Mouse (Mus musculus) MEL (cell line): ENCODE measurements at regions not wholly inside any gene's neighbourhood (a gene's known extent, or its start where the extent isn't known, plus 50 kb on each side); places are given as distances from the start of the nearest gene placed in this dataset.

ENCODE experiments used
- DNase-seq: peaks from one replicate; pipeline ENCODE4 v3.0.0; 2011; ENCODE audit warnings: low read depth, low spot score
- H3K27ac ChIP-seq: 2 replicates; pipeline ENCODE4 v1.5.1; 2012; ENCODE audit warnings: low read depth, mild to moderate bottlenecking, control low read depth, low read length, moderate library complexity; ENCODE audit not compliant: control insufficient read depth
- H3K27me3 ChIP-seq, 2 experiments: fragments of 150-350 bp in 1 of 2; sonication (generic) in 1 of 2; 2 replicates each; pipeline ENCODE4 v1.6.1; 2012; ENCODE audit warnings: low read length in 2 of 2, mild to moderate bottlenecking in 2 of 2, improper control_type of control experiment in 1 of 2, moderate library complexity in 1 of 2; ENCODE audit not compliant: insufficient read depth in 2 of 2, control insufficient read depth in 1 of 2
- H3K36me3 ChIP-seq, 2 experiments: 2 replicates each; pipeline ENCODE4 v1.6.1; 2012 to 2014; ENCODE audit warnings: low read length in 2 of 2, improper control_type of control experiment in 1 of 2, inconsistent platforms in 1 of 2, mild to moderate bottlenecking in 1 of 2; ENCODE audit not compliant: insufficient read depth in 2 of 2, control insufficient read depth in 1 of 2
- H3K4me1 ChIP-seq, 2 experiments: fragments of 150-350 bp in 1 of 2; sonication (generic) in 1 of 2; 2 replicates each; pipeline ENCODE4 v1.6.1; 2012; ENCODE audit warnings: low read length in 2 of 2, improper control_type of control experiment in 1 of 2, mild to moderate bottlenecking in 1 of 2; ENCODE audit not compliant: insufficient read depth in 2 of 2, control insufficient read depth in 1 of 2
- H3K4me3 ChIP-seq, 2 experiments: fragments of 150-350 bp in 1 of 2; sonication (generic) in 1 of 2; 2 replicates each; pipeline ENCODE4 v1.5.1; 2012; ENCODE audit warnings: low read depth in 2 of 2, low read length in 2 of 2, mild to moderate bottlenecking in 2 of 2, moderate library complexity in 2 of 2, control low read depth in 1 of 2, improper control_type of control experiment in 1 of 2; ENCODE audit not compliant: control insufficient read depth in 1 of 2, insufficient read depth in 1 of 2
- H3K79me2 ChIP-seq: 2 replicates; pipeline ENCODE4 v1.6.1; 2012; ENCODE audit warnings: mild to moderate bottlenecking, low read length, moderate library complexity; ENCODE audit not compliant: control insufficient read depth, poor library complexity, insufficient read depth
- H3K9ac ChIP-seq: 2 replicates; pipeline ENCODE4 v1.6.1; 2012; ENCODE audit warnings: low read depth, mild to moderate bottlenecking, control low read depth, low read length, moderate library complexity; ENCODE audit not compliant: control insufficient read depth, poor library complexity, severe bottlenecking
- H3K9me3 ChIP-seq: fragments of 150-350 bp; sonication (generic); replicated peaks from 2 replicates; pipeline ENCODE4 v1.6.1; 2012; ENCODE audit warnings: mild to moderate bottlenecking, low read length, improper control_type of control experiment, moderate library complexity; ENCODE audit not compliant: insufficient read depth
- E2F4 ChIP-seq: IDR thresholded peaks from 2 replicates; pipeline ENCODE4 v1.6.1; 2011; ENCODE audit warnings: low read depth, low read length, improper control_type of control experiment, borderline replicate concordance
- EP300 ChIP-seq, 2 experiments: IDR thresholded peaks; 2 replicates each; pipeline ENCODE4 v1.6.1; 2011; ENCODE audit warnings: improper control_type of control experiment in 2 of 2, low read length in 2 of 2, low read depth in 1 of 2, mild to moderate bottlenecking in 1 of 2
- GABPA ChIP-seq: IDR thresholded peaks from 2 replicates; pipeline ENCODE4 v1.6.1; 2012; ENCODE audit warnings: low read depth, mild to moderate bottlenecking, inconsistent platforms, low read length, improper control_type of control experiment, moderate library complexity
- JUND ChIP-seq: IDR thresholded peaks from 2 replicates; pipeline ENCODE4 v1.6.1; 2011; ENCODE audit warnings: low read depth, mild to moderate bottlenecking, improper control_type of control experiment, low read length
- MAX ChIP-seq: IDR thresholded peaks from 2 replicates; pipeline ENCODE4 v1.6.1; 2011; ENCODE audit warnings: low read length, improper control_type of control experiment
- MAZ ChIP-seq: IDR thresholded peaks from 2 replicates; pipeline ENCODE4 v1.6.1; 2012; ENCODE audit warnings: low read depth, mild to moderate bottlenecking, inconsistent platforms, low read length, improper control_type of control experiment
- MXI1 ChIP-seq: IDR thresholded peaks from 2 replicates; pipeline ENCODE4 v1.6.1; 2011; ENCODE audit warnings: mild to moderate bottlenecking, low read depth, low read length, improper control_type of control experiment
- MYC ChIP-seq: IDR thresholded peaks from 2 replicates; pipeline ENCODE4 v1.6.1; 2011; ENCODE audit warnings: low read depth, mild to moderate bottlenecking, low read length, improper control_type of control experiment, moderate library complexity
- NRF1 ChIP-seq: IDR thresholded peaks from 2 replicates; pipeline ENCODE4 v1.6.1; 2014; ENCODE audit warnings: low read depth, mild to moderate bottlenecking, inconsistent platforms, low read length, improper control_type of control experiment, moderate library complexity; ENCODE audit not compliant: poor library complexity, insufficient read depth, severe bottlenecking
- POLR2AphosphoS5 ChIP-seq: IDR thresholded peaks from 2 replicates; pipeline ENCODE4 v1.6.1; 2012; ENCODE audit warnings: low read depth, borderline replicate concordance, mild to moderate bottlenecking, inconsistent platforms, low read length, moderate library complexity, mixed read lengths
- SMC3 ChIP-seq: IDR thresholded peaks from 2 replicates; pipeline ENCODE4 v1.6.1; 2011; ENCODE audit warnings: low read depth, low read length, improper control_type of control experiment
- UBTF ChIP-seq: IDR thresholded peaks from 2 replicates; pipeline ENCODE4 v1.6.1; 2012; ENCODE audit warnings: low read depth, mild to moderate bottlenecking, inconsistent platforms, low read length, improper control_type of control experiment, moderate library complexity, borderline replicate concordance; ENCODE audit not compliant: insufficient read depth
- USF2 ChIP-seq, 2 experiments: IDR thresholded peaks; 2 replicates each; pipeline ENCODE4 v1.6.1; 2011 to 2012; ENCODE audit warnings: improper control_type of control experiment in 2 of 2, low read length in 2 of 2, borderline replicate concordance in 1 of 2, inconsistent platforms in 1 of 2, low read depth in 1 of 2, mild to moderate bottlenecking in 1 of 2; ENCODE audit not compliant: insufficient read depth in 1 of 2
- ZKSCAN1 ChIP-seq: IDR thresholded peaks from 2 replicates; pipeline ENCODE4 v1.6.1; 2012; ENCODE audit warnings: low read depth, mild to moderate bottlenecking, inconsistent platforms, low read length, improper control_type of control experiment, moderate library complexity

DNA sequence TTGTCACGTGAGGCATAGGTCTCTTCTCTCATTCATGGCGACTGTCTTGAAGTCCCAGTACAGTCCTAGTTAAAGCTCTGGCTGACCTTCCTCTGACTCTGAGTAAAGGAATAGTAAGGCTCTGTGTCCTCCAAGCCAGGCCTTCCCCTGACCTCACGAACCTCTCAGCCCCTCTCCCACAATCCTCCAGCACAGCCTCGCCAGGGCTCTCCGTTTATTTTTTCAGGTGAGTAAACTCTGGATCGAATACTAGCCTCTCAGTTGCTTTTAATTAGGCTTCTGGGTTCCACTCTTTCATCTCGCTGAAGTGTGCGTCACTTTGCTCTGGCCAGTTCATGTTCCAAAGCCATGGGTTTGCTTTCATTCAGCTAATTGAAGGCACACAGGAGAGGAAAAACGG, 133.8 kb downstream of the Mylk4 start:
- TF ChIP-seq SMC3 (no peak), MXI1 (no peak), JUND (no peak), POLR2AphosphoS5 (no peak)
- no peak overlapping the region for H3K27ac ChIP-seq
- no peaks in the 10 kb centered on the region for H3K9me3 ChIP-seq
- no peak overlapping the region for H3K9ac ChIP-seq
- no peaks in the 10 kb centered on the region for H3K36me3 ChIP-seq
- no peaks in the 10 kb centered on the region for H3K27me3 ChIP-seq
- H3K79me2 ChIP-seq = no peaks in the 10 kb centered on the region
- DNase-seq = no peak
- no peaks in the 10 kb centered on the region for H3K4me1 ChIP-seq
- H3K4me3 ChIP-seq = no peak overlapping the region

DNA sequence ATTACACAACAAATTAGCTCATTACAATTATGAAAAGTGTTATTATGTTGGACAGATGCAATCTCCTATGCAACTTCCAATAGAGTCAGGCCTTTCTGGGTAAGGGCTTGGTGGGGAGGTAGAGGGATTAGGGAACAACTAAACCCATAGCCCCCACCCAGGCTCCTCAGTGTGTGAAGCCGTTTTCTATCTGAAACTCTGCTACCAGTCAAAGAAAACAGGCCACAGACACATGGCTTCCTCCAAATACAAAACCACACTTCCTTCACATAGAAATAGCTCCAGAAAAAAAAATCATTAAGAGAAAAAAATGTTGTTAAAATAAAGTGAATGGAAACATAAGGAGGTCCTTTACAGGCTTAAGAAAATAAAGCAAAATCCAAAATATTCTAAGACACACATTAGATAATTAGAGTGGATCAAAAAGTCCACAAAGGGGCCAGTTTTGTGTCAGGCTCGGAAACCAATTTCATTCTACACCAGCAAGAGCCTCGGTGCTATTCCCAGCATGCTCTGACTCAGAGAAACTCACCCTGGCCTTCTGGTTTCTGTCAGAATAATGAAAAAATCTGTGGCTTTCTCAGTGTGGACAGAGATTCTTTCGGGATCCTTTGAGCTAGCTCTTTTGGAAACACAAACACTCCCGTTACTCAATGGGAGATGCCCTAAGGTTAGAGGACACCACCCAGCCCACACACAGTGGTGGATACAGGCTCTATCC, 140.6 kb downstream of the Mylk4 start:
- Histone ChIP-seq H3K9me3 (no peaks in the 10 kb centered on the region), H3K27me3 (no peaks in the 10 kb centered on the region), H3K4me1 (no peaks in the 10 kb centered on the region), H3K4me3 (no peak overlapping the region), H3K27ac (no peak overlapping the region), H3K9ac (no peak overlapping the region), H3K36me3 (no peaks in the 10 kb centered on the region), H3K79me2 (no peaks in the 10 kb centered on the region)
- no peak for TF ChIP-seq E2F4
- no peak for TF ChIP-seq MYC
- no peak for TF ChIP-seq USF2 (IDR thresholded peaks at IDR 0.05; ENCODE audit: borderline replicate concordance in 1 of 2, insufficient read depth in 1 of 2, low read depth in 1 of 2, low read length in 2 of 2)
- no peak for TF ChIP-seq NRF1
- DNase-seq = no peak

DNA sequence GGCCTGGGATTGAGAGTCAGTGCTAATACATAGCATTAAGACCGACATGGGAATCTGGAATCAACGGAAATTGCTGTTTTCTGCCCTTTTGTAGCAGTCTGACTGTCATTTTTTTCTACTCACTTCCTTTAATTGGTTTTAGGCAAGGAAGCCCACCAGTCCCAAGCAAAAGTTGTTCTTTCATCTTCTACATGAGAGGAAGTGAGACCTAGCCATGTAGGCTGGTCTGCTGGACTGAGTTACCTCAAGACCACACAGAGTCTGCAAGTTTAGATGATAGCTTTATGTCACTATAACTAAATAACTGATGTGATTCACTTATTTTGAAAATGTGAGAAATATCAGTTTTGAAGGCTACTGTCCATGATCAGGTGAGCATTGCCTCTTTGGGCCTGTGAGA, 142.8 kb downstream of the Mylk4 start:
- H3K79me2 ChIP-seq = no peaks in the 10 kb centered on the region
- H3K36me3 ChIP-seq = no peaks in the 10 kb centered on the region
- TF ChIP-seq GABPA (no peak), MAZ (no peak), E2F4 (no peak), MAX (no peak), NRF1 (no peak), EP300 (IDR thresholded peaks at IDR 0.05; ENCODE audit: low read depth in 1 of 2, low read length in 2 of 2) (no peak), ZKSCAN1 (no peak), UBTF (no peak), USF2 (IDR thresholded peaks at IDR 0.05; ENCODE audit: borderline replicate concordance in 1 of 2, insufficient read depth in 1 of 2, low read depth in 1 of 2, low read length in 2 of 2) (no peak)
- H3K4me3 ChIP-seq = no peak overlapping the region
- DNase-seq = no peak
- H3K27ac ChIP-seq = no peak overlapping the region
- no peaks in the 10 kb centered on the region for H3K4me1 ChIP-seq
- no peaks in the 10 kb centered on the region for H3K27me3 ChIP-seq
- H3K9me3 ChIP-seq = no peaks in the 10 kb centered on the region
- H3K9ac ChIP-seq = no peak overlapping the region
